Mouse (Mus musculus) MEL (cell line): Measurements from ENCODE around the gene Nfia.

Source experiments
- CHD2 ChIP-seq: IDR thresholded peaks from 2 replicates; pipeline ENCODE4 v1.6.1; 2011; ENCODE audit warnings: low read length, improper control_type of control experiment
- CTCF ChIP-seq, 3 experiments: IDR thresholded peaks in 2 of 3; conservative IDR thresholded peaks in 1 of 3; 2 replicates each; pipeline ENCODE4 v1.5.1; 2011 to 2012; ENCODE audit warnings: low read length in 3 of 3, low read depth in 2 of 3, mild to moderate bottlenecking in 2 of 3, improper control_type of control experiment in 1 of 3, inconsistent platforms in 1 of 3, mixed read lengths in 1 of 3, moderate library complexity in 1 of 3; ENCODE audit not compliant: control insufficient read depth in 1 of 3, insufficient read depth in 1 of 3, poor library complexity in 1 of 3, severe bottlenecking in 1 of 3
- GATA1 ChIP-seq: IDR thresholded peaks from 2 replicates; pipeline ENCODE4 v1.6.1; 2011; ENCODE audit warnings: low read depth, low read length, improper control_type of control experiment
- NELFE ChIP-seq: IDR thresholded peaks from 2 replicates; pipeline ENCODE4 v1.6.1; 2011; ENCODE audit warnings: low read depth, low read length, improper control_type of control experiment
- POLR2A ChIP-seq, 2 experiments: IDR thresholded peaks; 2 replicates each; pipeline ENCODE4 v1.6.1; 2011 to 2012; ENCODE audit warnings: low read length in 2 of 2, mild to moderate bottlenecking in 2 of 2, control low read depth in 1 of 2, improper control_type of control experiment in 1 of 2, low read depth in 1 of 2, moderate library complexity in 1 of 2; ENCODE audit not compliant: control insufficient read depth in 1 of 2, insufficient read depth in 1 of 2, poor library complexity in 1 of 2
- POLR2AphosphoS2 ChIP-seq: IDR thresholded peaks from 2 replicates; pipeline ENCODE4 v1.6.1; 2011; ENCODE audit warnings: low read length, improper control_type of control experiment
- POLR2AphosphoS5 ChIP-seq: IDR thresholded peaks from 2 replicates; pipeline ENCODE4 v1.6.1; 2012; ENCODE audit warnings: low read depth, borderline replicate concordance, mild to moderate bottlenecking, inconsistent platforms, low read length, moderate library complexity, mixed read lengths
- TBP ChIP-seq: IDR thresholded peaks from 2 replicates; pipeline ENCODE4 v1.8.0; 2011; ENCODE audit warnings: low read depth, low read length, improper control_type of control experiment
- TCF12 ChIP-seq: IDR thresholded peaks from 2 replicates; pipeline ENCODE4 v1.6.1; 2014; ENCODE audit warnings: low read depth, mild to moderate bottlenecking, inconsistent platforms, low read length, improper control_type of control experiment, moderate library complexity
- USF1 ChIP-seq: IDR thresholded peaks from 2 replicates; pipeline ENCODE4 v1.6.1; 2014; ENCODE audit warnings: low read depth, mild to moderate bottlenecking, inconsistent platforms, low read length, improper control_type of control experiment, moderate library complexity
- ZC3H11A ChIP-seq: IDR thresholded peaks from 2 replicates; pipeline ENCODE4 v1.6.1; 2012; ENCODE audit warnings: low read depth, mild to moderate bottlenecking, inconsistent platforms, low read length, improper control_type of control experiment
- ZKSCAN1 ChIP-seq: IDR thresholded peaks from 2 replicates; pipeline ENCODE4 v1.6.1; 2012; ENCODE audit warnings: low read depth, mild to moderate bottlenecking, inconsistent platforms, low read length, improper control_type of control experiment, moderate library complexity

GRCm38 (mm10) chr4:97910115-97910776 lies 137.7 kb downstream of the Nfia start:
- TF ChIP-seq USF1 (peak; percentile 48), POLR2A (IDR thresholded peaks at IDR 0.05; ENCODE audit: control insufficient read depth in 1 of 2, insufficient read depth in 1 of 2, low read depth in 1 of 2, low read length in 2 of 2, poor library complexity in 1 of 2) (0 out of 4 replicates have a peak, but pooled peaks of 1 of the 2 experiments have one; percentile 1), NELFE (no peak), CTCF (IDR thresholded peaks at IDR 0.05 in 2 of 3, conservative IDR thresholded peaks at IDR 0.05 in 1 of 3; ENCODE audit: control insufficient read depth in 1 of 3, insufficient read depth in 1 of 3, low read depth in 2 of 3, low read length in 3 of 3, poor library complexity in 1 of 3, severe bottlenecking in 1 of 3) (no peak), POLR2AphosphoS2 (no peak), ZC3H11A (no peak), ZKSCAN1 (no peak), POLR2AphosphoS5 (no peak), CHD2 (no peak), TBP (no peak), GATA1 (no peak), TCF12 (no peak)
